Mouse (Mus musculus): ENCODE measurements around the gene Afap1.

Afap1 gene

DNA sequence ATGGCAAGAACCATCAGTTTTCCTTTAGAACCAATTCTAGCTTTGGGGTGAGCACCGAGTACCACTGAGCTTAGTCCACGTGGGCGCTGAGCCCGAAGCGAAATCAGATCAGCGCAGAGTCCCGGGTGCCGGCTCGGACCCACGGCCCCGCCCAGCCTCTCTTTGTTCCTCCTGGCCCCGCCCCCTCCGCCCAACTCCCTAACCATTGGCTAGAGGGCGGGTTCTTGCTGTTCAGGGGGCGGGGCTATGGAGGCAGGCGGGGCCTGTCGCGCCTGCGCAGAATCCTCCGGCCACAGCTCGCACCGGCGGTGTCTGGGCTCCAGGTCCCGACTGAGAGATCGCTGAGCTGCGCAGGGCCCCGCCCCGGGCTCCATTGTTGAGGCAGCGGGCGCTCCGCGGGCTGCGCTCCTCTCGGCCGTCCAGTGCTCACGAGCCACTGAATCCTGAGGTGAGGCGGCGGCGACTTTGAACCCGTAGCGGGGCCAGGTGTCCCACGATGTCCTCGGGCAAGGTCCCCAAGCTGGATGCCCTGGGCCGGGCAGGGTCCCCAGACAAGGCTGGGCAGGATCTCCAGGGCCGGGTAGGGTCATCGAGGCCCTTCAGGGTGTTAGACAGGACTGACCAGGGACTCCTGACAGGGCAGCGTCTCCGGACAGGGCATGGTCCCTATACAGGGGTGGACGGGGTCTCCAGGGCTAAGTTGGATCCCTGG lies at the start of gene Afap1:
Gene Afap1, plus strand, starts transcription at position 227 of the 712 bp plus-strand sequence.
- DNase-seq (ENCODE audit: low read depth, low spot score), result peak; percentile 93

DNA sequence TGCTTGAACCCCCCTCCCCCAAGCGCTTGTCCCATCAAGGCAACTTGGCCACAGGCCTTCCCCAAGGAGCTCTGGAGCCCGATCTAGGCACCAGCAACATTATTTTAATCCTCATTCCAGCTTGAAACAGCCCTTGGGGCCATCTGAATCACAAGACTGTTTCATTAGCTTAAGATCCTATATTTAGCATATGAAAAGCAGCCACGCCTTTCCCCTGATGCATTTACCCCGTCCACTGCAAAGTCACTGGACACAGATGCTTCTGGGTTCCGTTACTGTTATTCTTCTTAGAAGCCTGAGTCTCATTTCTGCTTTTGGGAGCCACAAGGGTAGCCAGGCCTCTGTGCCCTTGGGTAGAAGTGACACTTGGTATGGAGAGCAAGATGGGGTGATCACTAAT lies 41.6 kb upstream of the Afap1 start:
- no peak for DNase-seq (ENCODE audit: low read depth, low spot score)

GRCm38 (mm10) chr5:35853463-35853862 lies 39.7 kb upstream of the Afap1 start:
- no peak for DNase-seq (ENCODE audit: low read depth, low spot score)

DNA sequence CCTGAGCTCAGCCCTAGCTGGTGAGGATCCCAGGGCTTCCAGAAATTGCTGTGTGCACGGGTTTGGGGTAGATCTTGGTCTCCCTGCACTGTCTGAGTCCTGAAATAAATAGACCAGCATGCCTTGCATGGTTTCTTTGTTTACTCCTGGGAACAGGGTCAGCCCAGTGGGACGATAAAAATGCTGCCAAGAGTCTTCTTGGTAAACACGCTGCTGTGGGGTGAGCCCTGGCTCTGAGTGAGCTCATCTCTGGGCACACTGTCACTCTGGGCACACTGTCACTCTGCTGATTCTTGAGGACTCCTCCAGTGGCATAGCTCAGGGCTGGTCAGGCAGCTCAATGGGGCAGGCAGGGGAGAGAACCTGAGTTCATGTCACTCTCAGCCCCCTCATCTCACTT lies 36.9 kb upstream of the Afap1 start:
- DNase-seq (ENCODE audit: low read depth, low spot score), result no peak

- DNase-seq (ENCODE audit: low read depth, low spot score), result peak; percentile 18
Measured at GRCm38 (mm10) chr5:35858069-35858468, 35.0 kb upstream of the Afap1 start.

DNA sequence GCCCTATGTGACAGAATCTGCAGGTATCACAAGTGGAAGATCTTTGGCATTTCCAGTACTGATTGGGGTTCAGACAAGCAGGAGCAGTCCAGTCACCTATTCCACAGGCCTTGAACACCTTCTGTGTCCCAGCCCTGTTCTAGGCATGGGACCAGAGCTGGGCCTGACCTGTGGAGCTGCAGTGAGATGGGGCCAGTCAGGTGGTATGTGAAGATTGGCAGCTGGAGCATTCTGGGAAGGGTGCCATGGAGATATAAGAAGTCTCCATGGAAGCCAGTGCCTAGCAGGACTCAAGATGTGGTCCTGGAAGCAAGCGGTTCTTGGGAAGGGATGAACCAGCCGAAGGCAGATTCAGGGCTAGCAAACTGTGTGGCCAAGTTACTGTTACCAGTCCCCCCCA lies 31.7 kb upstream of the Afap1 start:
- no peak for DNase-seq (ENCODE audit: low read depth, low spot score)

GRCm38 (mm10) chr5:35869973-35870372 lies 23.1 kb upstream of the Afap1 start:
- no peak for DNase-seq (ENCODE audit: low read depth, low spot score)

- peak; percentile 58 for DNase-seq (ENCODE audit: low read depth, low spot score)
Measured at GRCm38 (mm10) chr5:35870408-35871012, 22.6 kb upstream of the Afap1 start.

DNA sequence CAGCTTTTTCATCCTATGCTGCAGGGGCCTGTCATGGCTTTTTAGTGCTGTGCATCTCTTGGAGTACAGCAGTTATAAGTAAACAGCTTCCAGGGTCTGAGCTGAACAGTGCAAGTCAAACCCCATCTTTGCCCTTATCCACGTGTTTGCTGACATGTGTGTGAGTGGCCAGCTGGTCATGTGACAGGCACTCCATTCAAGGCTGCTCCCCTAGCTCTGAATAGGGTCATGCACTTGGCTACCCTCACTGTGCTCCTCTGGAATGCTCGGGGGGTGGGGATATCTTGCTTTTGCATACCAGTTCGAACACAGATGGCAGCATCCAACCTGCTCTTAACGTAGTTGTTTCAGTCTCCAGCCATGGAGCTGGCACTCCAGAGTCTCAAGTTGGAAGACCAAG lies 19.7 kb upstream of the Afap1 start:
- DNase-seq (ENCODE audit: low read depth, low spot score), result no peak

DNA sequence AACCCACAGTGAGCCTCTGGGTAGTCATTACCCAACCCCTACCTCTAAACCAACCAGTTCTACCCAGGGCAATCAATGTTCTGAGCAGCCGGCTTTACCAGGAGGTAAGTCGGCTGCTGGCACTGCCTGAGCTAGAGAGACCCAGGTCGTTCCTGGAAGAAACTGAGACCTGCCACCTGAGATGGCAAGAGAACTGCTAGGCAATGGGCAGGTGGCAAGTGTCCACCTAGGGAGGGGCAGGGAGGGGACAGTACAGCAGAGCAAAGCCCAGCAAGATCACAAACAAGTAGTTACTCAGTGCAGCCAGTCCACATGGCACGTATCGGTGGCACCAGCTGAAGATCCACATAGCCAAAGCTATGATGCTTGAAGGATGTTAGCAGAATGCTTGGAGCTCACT lies 16.9 kb upstream of the Afap1 start:
- no peak for DNase-seq (ENCODE audit: low read depth, low spot score)

DNA sequence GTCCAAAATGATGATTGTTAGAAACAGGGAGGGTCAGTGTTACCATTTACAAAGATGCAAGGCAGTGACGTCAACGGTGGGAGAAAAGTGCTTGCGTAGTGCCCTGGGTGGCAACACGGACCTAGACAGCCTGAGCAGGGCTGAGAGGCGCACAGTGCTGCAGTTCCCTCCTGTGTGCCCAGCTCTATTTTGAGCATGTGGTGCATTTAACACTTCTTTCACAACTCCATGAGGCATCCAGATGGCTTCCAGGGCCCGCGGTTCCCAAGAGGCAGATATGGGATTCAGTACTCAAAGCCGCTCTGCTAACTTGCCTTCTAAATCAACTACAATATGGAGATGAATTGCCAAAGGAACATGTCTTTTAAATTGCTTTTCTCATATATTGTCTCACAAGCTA lies 13.9 kb upstream of the Afap1 start:
- peak; percentile 80 for DNase-seq (ENCODE audit: low read depth, low spot score)

DNA sequence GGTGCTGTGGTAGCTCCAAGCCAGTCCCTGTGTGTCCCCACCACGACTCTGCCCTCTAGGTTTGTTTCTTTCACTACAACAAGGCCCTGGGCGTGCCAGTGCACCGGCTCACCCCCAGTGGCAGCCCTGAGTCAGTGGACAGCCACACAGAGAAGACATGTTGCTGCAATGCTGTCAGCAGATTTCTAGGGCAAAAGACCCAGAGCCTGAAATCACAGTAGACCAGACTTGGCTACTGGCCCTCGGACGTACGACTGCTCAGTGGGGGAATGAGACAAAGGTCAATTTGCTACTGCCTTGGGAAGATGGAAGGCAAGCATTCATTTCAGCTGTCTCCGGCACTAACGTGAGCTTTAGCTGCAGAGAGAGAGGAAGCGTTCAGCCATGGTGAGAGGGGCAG lies 10.7 kb upstream of the Afap1 start:
- no peak for DNase-seq (ENCODE audit: low read depth, low spot score)

DNA sequence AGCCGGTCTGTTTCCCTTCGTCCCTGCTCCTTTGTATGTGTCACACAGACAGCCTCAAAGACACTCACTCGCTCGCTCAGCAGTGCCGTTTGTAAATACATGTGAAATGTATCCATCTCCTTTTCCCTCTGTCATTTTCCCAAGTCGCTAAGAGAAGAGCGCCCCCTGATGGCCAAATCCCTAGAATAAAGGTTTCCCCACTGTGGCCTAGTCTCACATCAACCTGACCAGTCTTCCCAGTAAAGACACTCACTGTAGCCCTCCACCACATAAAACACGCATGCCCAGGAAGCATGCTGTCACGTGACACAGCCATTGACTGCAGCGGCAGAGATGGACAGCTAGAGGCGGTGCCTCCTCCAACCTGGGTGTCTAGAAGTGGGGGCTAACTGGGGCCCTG lies 8.9 kb upstream of the Afap1 start:
- DNase-seq (ENCODE audit: low read depth, low spot score), result no peak

DNA sequence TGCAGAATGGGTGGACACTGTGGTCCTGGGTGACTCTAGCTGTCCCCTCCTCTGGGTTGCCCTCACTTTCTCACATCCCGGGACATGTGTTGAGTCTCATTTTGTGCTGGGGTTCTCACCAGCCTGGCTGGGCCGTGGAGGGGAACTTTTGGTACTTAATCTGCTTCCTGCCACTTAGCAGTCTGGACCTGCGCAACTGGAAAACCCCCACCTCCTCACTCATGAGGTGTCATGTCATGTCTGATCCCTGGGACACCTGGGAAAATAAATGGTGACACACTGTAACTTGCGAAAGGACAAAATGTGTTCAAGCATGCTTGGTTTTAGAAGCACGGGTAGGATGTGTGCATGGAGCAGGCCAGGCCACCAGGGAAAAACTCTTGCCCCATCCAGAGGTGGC lies 8.4 kb upstream of the Afap1 start:
- DNase-seq (ENCODE audit: low read depth, low spot score), result no peak

DNA sequence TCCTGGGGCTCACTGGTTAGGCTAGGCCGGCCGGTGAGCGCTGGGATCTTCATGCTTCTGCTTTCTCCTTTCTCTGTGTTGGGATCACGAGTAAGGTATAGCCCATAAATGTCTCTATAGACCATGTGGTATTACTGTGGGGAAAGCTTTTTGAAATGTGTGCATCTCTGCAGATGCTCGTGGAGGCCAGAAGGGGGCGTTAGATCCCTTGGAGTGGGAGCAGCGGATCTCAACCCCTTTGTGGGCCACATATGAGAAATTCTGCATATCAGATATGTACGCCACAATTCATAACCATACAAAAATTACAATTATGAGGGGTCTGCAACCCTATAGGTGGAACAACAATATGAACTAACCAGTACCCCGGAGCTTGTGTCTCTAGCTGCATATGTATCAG lies 4.2 kb upstream of the Afap1 start:
- DNase-seq (ENCODE audit: low read depth, low spot score), result no peak

GRCm38 (mm10) chr5:35889641-35890040 lies 3.5 kb upstream of the Afap1 start:
- DNase-seq (ENCODE audit: low read depth, low spot score), result no peak

DNA sequence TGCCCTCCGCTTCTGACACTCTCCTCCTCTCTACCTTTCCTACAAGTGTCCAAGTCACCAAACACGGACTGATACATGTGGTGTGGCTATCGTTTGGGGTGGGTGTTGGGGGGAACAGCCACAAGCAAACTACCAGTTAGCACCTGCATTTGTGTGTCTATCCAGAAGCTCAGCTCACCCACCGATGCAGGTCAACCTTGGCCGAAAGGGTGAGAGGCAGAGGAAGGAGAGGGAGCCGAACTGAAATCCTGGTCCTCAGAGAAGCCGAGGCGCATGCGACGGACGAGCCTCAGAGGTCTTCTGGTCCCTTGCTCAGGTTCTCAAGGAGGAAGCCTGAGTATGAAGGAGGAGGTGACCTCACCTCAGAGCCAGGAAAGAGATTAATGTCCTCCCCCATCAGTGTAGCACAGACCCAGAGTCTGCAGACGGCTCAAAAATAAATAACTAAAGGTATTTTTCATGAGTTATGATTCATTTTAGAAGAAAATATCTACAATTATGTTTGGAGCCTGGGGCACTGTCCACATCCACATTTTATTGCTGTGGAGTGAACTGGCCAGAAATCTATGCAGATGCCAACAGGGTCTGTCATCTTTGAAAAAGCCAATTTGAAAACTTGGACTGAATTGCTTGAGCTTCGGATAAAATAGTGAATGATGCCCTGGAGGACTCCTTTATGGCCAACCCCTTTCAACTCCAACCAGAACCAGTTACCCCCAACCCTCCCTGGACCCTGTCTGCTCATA lies 2.0 kb upstream of the Afap1 start:
- DNase-seq (ENCODE audit: low read depth, low spot score), result no peak

- no peak for DNase-seq (ENCODE audit: low read depth, low spot score)
Measured at GRCm38 (mm10) chr5:35892363-35892762, 756 bp upstream of the Afap1 start.

- DNase-seq (ENCODE audit: low read depth, low spot score), result no peak
Measured at GRCm38 (mm10) chr5:35893805-35894260, 714 bp downstream of the Afap1 start.

GRCm38 (mm10) chr5:35894295-35895047 lies 1.4 kb downstream of the Afap1 start:
- DNase-seq (ENCODE audit: low read depth, low spot score), result no peak

- no peak for DNase-seq (ENCODE audit: low read depth, low spot score)
Measured at GRCm38 (mm10) chr5:35895926-35896325, 2.8 kb downstream of the Afap1 start.

DNA sequence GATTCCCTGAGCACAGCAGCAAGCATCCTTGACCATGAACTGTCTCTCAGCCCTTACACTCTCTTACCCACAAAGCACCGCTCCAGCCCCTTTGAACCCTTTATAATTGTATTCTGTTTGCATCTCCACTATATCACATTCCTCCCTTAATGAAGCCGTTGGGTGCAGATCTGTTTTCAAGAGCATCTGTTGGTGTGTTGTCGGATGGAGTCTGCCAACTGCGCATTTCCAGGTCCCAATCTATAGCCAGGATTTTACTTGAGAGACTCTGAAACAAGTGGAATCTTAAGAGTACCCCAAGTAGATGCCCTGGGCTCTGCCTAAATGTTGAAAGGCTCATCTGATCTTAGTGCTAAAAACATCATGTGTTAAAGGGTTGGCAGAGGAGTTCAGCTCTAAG lies 3.4 kb downstream of the Afap1 start:
- no peak for DNase-seq (ENCODE audit: low read depth, low spot score)

Data from brain, embryonic 18.5 days (tissue).